Mouse (Mus musculus) brain, adult 2 months (tissue): Measurements from ENCODE around the gene Dcbld1.

Source experiments
- DNase-seq: peaks from one replicate; pipeline ENCODE4 v3.0.0; 2011; ENCODE audit warnings: low read depth, low spot score

Gene Dcbld1

DNA sequence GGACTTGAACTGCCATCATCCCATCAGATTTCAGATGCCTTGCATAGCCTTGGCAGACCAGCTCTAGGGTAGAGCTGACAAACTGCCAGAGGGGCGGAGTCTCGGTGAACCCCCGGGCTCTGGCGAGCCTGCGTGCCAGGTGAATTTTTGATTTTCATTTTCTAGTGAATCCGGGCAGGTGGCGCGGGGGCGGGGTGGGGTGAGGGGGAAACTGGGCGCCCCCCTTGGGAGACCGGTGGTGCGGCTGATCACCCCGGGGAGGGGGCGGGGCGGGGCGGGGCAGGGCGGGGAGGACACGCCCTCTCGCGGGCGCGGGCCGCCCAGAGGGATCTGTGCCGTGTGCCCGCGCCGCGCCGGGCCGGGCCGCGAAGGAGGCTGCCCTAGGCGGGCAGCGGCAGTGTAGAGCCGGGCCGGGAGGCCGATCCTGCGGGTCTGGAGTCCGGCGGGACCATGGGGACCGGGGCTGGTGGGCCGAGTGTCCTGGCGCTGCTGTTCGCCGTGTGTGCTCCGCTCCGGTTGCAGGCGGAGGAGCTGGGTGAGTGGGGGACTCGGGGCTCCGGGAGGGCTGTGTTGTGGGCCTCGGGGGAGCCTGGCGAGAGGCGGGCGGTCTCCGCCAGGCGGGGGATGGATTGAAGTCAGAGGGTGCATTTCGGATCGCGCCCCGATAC lies at the start of gene Dcbld1:
Gene Dcbld1, plus strand, starts transcription at position 319 of the 668 bp plus-strand sequence.
- peak; percentile 74 for DNase-seq

DNA sequence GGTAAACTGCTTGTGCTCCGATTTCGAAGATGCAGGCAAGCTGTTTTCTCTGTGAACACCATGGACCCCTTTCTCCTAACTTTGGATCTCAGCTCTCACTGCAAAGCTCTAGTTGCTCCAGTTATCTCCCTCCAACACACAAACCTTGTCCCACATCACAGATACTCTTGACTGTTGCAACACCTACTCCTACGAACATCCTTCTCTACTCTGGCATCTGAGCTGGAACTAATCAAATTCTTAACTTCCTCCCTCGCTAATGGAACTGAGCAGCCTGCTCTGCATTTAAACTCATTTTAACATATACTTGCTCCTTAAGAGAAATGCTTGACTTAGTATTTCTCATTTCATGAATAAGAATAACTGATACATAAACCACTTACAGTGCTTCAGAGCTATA lies 47.5 kb upstream of the Dcbld1 start:
- peak; percentile 54 for DNase-seq

DNA sequence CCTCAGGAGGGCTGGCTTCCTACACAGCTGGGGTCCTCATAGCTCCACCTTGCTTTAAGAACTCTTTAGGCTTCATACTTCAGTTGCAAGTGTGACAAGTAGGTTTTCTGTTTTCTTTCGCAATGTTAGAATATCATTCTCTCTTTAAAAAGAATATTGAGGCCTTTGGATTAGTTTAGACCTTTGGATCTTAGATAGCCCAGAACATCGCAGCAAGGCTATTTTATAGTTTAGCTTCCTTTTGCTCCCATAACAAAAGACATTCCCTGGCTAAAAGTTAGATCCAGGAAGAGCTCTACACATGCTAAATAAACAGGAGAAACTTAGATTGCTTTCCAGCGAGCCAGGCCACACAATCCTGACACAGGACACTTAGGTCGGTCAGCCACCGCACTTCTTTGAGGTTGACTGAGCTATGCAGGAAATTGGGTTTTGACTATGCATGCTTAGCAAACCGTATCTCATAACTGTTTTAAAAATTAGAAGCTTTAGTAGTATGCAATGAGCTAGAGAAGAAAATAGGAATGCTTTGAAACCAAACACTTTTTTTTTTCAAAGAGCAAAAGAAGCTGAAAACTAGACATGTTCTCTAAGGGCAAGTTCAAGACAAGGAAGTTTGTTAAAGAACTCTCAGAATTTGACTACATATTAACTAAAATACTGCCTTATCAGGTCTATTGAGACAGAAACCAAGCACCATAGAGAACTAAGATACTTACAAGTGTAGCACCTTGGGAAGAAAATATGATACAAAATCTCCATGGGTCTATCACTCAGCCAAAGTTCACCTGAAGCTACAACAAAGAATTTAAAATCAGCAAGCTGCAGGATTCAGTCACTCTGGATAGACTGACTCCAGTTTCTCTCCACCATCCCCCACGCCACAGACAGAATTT lies 38.2 kb upstream of the Dcbld1 start, which contains the start of gene Ros1:
Gene Ros1, minus strand, starts transcription at position 288 of the 896 bp plus-strand sequence.
- no peak for DNase-seq

DNA sequence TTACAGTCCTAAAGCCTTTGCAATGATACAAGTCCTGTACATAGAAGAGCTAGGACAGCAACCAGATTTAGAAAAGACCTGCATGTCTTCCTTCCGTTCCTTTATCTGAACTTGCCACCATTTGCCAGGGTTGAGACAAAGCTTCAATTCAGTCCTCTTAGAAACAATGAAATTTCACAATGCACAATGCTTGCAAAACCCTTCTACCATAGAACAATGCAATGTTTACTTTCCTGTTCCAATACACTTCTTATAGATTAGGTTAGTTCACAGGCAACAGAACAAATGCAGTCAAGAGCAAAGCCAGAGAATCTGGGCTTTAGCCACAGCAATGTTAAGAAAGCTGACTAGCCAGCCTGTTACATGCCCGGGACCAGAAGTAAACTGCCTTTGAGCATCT lies 29.4 kb upstream of the Dcbld1 start:
- DNase-seq = no peak

- no peak for DNase-seq
Measured at GRCm38 (mm10) chr10:52215267-52215818, 18.1 kb upstream of the Dcbld1 start.

DNA sequence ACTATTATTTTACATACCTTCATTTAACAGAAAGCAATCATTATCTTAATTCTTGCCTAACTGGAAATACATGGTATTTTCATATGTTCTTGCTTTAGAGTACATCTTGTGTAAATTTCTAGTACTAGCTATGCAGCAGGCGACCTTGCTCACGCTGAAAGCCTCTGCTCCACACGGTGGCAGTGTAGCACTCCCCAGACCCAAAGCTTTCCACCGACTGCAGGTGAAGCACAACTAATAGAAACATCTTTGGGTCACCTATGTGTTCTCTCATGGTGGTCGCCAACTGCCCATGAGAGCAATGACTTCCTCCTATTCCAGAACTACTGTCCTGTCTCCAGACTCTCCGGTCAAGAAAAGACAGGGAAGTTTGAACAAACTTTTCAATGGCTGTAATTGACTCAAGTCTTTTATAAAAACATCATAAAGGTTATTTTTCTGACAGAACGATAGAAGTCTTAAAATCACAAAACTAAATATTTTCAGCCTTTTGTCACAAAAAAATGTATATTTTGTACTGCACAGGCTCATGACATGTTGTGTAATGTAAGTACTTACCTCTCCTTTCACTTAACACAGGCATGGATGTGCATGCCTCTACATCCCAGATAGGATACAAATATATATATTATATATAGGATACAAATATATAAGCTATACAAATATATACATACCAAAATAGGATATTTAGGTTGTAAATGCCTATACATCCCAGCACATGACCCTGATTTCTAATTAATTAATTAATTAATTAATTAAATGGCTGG lies 16.4 kb upstream of the Dcbld1 start:
- peak; percentile 86 for DNase-seq

GRCm38 (mm10) chr10:52217564-52217934 lies 15.9 kb upstream of the Dcbld1 start:
- DNase-seq = peak; percentile 32

- DNase-seq = no peak
Measured at GRCm38 (mm10) chr10:52219600-52219999, 13.8 kb upstream of the Dcbld1 start.

GRCm38 (mm10) chr10:52232196-52233176 lies 933 bp upstream of the Dcbld1 start:
- peak; percentile 42 for DNase-seq

DNA sequence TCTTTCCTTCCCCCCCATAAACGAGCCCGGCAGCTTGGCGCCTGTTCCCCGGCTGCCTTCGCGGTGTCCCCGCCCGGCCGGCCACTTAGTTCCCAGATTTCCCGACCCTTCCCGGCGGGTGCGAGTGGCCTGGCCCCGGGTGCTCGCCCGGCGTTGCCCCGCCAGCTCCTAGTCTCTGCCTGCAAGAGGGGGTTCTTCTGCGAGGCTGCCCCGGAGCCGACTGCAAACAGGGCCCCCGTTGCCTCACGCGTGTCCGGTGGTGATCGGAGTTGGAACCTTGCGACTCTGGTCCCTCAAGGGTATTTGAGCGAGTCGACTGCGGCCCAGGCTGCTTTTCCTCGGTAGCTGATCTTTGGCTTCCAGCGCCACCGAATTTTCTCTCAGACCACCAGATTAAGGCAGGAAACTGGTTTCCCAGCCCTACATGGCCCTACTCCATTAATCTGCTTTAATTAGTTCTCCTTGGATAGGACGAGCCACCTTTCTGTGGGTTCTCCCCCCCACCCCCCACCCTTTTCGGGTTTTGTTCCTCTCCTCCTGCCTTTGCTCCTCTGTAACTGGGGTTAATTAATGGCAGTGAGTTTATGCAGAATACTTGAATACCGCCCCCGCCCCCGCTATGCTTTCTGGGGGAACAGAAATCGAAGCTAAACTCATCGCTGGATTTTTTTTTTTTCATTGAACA lies 692 bp downstream of the Dcbld1 start:
- peak; percentile 36 for DNase-seq

DNA sequence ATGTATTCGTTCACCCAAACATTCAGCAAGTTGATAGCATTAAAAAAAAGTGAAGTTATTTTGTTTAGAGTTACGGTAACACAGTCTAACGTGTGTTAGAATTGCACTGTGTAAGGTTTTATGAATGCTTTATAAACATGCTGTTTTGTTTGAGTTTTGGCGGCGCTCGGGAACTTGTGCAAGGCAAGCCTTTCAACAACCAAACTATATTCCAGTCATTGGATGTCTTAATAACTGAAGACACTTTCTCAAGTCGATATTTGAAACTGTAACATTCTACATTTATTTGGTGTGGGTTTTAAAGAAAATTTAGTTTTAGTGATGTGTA lies 1.2 kb downstream of the Dcbld1 start:
- no peak for DNase-seq

GRCm38 (mm10) chr10:52235461-52235860 lies 2.0 kb downstream of the Dcbld1 start:
- no peak for DNase-seq

- no peak for DNase-seq
Measured at GRCm38 (mm10) chr10:52242015-52242414, 8.6 kb downstream of the Dcbld1 start.

- no peak for DNase-seq
Measured at GRCm38 (mm10) chr10:52242680-52243323, 9.4 kb downstream of the Dcbld1 start.

DNA sequence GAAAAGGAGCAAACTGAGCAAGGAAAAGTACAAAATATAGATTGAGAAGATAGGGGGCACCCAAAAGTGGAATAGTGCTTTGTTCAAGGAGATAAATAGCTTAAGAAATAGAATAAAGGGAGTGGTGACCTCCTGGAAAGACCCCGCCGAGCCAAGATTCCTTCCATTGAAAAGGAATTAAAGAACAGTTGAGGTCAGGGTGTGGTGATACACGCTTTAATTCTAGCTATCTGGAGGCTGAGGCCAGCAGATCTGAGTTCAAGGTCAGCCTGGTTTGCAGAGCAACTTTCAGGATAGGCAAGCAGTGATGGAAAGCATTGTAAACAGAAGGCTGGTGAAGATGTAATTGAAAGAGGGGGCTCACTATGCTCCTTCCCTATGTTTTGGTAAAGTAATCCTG lies 12.8 kb downstream of the Dcbld1 start:
- DNase-seq = no peak

DNA sequence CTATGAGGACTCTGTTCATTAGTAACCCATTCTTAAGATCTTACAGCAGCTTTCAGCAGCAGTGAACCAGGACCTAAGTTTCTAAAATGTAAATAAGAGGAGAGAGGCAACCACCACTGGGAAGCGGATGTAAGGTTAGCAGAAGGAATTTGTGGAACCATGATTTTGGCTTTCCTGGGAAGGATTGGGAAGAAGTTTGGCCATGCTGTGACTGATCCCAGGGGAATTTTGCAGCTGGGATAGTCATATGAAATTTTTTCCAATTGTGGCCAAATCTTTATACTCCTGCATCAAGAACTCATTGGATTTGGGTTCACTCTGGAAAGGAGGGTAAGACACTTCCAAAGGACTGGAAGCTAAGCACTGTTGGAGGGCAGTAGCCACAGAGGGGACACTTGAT lies 18.8 kb downstream of the Dcbld1 start:
- no peak for DNase-seq

- no peak for DNase-seq
Measured at GRCm38 (mm10) chr10:52253426-52253825, 20.0 kb downstream of the Dcbld1 start.

GRCm38 (mm10) chr10:52257768-52258167 lies 24.3 kb downstream of the Dcbld1 start:
- no peak for DNase-seq

GRCm38 (mm10) chr10:52258180-52258948 lies 24.9 kb downstream of the Dcbld1 start:
- DNase-seq = no peak
